Mouse (Mus musculus) adrenal gland (tissue): Measurements from ENCODE around the gene Rad17.

Source experiments
- intact Hi-C: fragments of 180-260 bp; cut with DNase I; formaldehyde crosslinking; loops from one replicate; pipeline ENCODE4 v1.15.1; 2025
- long read RNA-seq, 2 experiments: library from polyadenylated mRNA; unstranded; transcript quantifications; one replicate each; pipeline ENCODE4 v2.0.0; 2020; ENCODE audit warnings: borderline replicate concordance in 1 of 2; ENCODE audit not compliant: insufficient replicate concordance in 1 of 2

Gene Rad17
- long read RNA-seq, experiment 1, partial matches to known transcripts, result 8 of 13 reads
- long read RNA-seq, experiment 1, other reads (novel, unspliced or antisense), result 1 of 13 reads
- long read RNA-seq, experiment 2, partial matches to known transcripts, result 29 of 34 reads
- long read RNA-seq, experiment 2, other reads (novel, unspliced or antisense), result 1 of 34 reads

DNA sequence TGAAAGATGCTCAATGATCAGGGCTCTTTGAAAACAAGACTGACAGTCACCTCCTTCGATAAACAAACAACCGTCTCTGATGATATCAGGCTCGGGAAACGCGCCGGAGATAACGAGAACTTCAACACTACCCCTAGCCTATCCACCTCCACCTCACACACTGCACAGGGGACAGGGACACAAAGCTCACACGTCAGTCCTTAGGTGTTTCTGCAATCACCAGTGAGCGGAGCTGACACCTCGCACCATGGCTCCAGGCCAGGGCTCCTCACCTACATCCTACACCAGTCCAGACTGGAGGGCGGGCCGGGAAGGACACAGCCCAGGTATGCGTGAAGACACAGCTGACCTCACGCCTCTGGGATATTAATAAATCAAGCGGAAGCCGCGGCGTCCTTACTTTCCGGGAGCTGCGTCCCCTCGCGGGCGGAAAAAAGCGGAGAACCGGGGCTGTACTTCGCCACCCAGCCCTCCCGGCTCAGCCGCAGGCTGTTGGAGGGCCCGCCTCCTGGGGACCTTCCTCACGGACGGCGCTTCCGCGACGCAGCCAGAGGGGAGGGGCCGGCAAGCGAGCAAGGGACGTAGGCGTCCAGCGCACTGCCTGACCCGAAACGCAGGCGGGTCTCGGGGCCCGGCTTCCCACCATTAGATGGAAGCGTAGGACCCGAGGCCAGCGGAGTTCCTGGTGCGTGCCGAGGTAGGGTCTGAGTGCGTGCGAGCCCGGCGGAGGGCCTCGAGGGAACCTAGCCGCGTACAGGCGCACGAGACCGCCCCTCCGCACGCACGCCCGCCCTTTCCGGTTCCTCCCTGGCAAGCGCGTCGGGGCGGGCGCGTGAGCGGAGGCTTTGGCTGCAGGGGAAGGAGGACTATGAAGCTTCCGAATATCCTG is at the start of gene Rad17, which contains the start of gene Ak6:
Gene Rad17, minus strand, starts transcription at position 502 of the 889 bp plus-strand sequence.
Gene Ak6, plus strand, starts transcription at position 430 of the 889 bp plus-strand sequence.
- intact Hi-C loops, result loop anchor here (5.0 to 10.0 kb wide), 2 partner anchors 158 to 546 kb away; partner anchors contain the start of genes Bdp1, Gtf2h2 and Serf1

- intact Hi-C loops, result no loop called here
Observed at GRCm38 (mm10) chr13:100698866-100699265, 48.0 kb upstream of the Rad17 start.

DNA sequence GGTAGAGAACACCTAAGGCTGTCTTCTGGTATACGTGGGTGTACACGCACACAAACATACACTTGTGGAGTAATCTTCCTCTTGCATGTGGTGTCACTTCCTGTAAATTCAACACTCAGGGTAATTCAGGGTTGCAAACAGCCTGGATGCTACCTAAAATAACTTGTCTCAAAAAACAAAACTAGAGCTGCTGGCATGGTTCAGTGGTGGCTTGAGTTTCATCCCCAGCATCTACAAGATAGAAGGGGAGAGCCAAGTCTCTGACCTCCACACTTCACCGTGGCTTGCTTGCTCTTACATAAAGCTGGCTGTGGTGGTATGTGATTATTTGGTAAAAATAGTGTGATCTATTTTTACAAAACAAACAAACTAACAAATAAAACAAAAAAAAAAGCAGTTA is 46.7 kb upstream of the Rad17 start:
- intact Hi-C loops, result no loop called here

GRCm38 (mm10) chr13:100687513-100687912 is 36.7 kb upstream of the Rad17 start:
- intact Hi-C loops, result no loop called here

- intact Hi-C loops, result no loop called here
Observed at GRCm38 (mm10) chr13:100684355-100684754, 33.5 kb upstream of the Rad17 start.

DNA sequence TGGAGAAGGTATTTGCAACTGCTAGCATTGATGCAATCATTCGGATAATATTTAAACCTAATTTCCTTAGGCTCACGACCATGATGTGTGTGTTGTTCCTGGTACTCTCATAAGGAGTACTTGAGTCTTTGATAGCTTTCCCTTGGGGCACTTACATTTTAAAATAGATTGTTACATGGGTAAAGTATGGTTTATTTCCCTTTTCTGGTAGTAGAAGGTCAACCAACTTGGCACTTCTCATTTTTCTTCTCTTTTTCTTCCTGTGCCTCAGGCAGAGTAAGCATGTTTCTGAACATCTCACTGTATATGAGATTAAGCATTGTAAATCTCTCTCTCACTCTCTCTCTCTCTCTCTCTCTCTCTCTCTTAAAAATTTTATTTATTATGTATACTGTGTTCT is 32.0 kb upstream of the Rad17 start:
- intact Hi-C loops, result no loop called here

DNA sequence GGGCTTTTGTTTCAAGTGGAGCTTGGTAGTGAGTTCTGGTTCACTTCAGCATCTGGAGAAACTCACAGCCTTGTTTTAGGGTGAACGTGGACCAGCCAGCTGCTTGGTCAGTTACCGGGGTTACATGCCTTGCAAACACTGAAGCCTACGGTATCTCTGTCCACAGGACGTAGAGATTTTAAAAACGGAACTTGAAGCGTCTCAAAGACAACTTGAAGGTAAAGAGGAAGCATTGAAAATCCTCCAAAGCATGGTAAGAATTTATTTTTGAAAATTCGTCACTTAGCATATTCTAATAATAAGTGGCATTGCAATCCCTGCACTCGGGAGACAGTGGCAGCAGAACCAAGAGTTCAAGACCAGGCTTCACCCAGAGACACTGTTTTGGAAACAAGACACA is 30.8 kb upstream of the Rad17 start:
- intact Hi-C loops, result no loop called here

DNA sequence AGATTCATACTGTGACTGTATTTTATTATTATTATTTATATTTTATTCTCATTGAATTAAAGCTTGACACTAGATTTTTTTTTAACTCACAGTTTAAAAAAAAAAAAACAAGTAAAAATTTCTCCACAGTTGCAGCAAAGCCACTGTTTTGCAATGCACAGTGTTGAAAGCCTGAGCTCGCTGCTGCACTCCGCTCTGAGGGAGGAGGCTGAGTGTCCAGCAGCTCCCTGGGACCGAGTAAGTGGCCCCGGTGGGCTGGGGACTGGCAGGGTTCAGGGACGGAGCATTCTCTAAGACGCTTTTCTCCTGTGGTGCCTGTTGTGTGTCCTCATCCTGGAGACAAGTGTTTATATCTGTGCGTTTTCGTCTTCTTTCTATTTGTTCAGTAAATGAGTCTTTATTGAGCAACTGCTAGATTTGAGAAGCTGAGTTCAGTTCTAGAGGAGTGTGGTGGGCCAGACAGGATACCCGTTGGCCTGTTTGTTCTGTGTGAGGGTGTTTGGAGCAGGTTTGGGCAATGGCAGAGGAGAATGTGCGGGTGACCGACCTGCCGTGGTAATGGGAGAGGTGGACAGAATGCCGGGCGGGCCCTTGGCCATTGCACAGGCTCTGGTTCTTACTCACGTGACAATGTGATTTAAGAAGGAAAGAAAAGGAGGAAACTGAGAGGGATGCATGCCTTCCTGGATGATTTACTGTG is 25.2 kb upstream of the Rad17 start:
- intact Hi-C loops, result no loop called here

DNA sequence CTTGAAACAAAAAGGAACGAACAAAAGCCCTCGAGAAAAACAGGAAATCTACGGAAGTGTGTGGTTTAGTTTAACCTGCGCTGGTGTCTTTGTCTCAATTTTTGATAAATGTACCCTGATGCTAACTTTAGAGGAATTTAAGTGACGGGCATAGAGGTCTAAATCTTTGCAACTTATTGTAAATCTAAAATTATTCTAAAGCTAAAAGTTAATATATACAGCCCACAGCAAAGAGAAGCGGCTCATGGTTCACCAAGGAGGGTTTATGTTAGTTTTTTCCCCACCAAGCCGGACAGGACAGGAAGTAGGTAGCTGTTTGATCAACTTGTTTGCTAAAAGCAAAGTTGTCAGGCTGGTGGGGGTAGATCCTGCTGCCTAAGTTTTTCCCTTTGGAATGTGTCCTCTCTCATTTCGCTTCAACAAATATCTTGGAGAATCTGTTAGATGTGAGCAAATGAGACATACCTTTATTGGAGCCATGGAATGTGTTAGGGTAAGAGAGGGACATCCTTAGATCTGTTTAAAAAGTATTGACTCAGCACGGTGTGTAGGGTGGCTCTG is 19.4 kb upstream of the Rad17 start:
- intact Hi-C loops, result no loop called here

DNA sequence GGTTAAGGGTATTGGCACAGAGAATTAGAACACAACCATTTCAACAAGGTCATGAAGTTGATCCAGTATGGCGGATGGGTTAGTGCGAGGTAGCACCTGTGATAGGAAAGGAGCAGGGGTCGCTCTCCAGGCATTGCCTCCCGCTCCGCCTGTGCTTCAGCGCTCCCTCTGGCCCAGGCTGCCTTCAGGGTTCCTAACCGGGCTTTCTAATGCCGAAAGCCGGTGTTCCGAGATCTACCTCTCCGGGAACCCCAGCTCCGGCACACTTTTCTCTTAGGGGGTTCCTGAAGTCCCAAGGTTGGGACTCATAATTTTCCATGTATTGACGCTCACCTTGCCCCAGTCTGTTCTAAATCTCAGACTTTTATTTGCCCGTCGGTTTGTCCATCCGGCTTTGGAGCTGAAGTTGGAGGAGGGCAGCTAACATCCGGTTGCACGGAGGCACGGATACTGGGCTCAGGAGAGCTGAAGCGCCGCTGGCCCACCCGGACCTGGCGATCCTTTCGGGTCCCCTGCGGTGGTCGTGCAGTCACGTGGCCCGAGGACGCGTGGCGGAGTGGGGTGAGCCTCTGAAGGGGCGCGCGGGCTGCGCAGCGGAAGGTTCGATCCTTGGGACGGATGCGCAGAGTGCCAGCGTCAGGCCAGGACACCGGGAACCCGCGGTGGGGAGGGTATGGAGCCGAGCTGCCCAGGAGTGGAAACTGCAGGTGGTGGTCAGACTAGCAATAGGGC is 18.6 kb upstream of the Rad17 start, which contains the start of gene Ccdc125:
Gene Ccdc125, plus strand, starts transcription at position 427 of the 732 bp plus-strand sequence.
- intact Hi-C loops, result no loop called here

DNA sequence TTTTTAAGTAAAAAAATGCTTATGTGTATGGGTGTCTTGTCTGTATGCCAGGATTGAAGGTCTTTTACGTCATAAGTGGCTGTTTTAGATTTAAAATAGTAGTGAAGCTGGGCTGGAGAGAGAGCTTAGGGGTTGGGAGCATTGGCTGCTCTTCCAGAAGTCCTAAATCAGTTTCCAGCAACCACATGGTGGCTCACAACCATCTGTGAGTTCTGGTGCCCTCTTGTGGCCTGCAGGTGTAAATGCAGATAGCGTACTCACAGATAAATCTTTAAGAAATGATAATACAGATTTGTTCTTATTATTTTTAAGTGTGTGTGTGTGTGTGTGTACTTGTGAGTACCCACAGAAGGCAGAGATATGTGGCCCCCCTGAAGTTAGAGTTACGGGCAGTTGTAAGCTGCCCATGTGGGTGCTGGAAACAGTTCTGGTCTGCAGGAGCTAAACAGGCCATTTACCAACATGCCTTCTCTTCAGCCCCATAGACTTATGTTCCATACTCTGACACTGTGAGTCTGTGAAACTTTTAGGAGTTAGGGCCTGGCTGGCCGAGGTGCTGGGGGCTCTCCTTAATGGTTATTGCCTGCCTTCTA is 9.1 kb upstream of the Rad17 start:
- intact Hi-C loops, result loop anchor here (10.0 kb wide), 1 partner anchor 555 kb away; the partner anchor contains the start of genes Bdp1 and Serf1

GRCm38 (mm10) chr13:100658091-100658490 is 7.2 kb upstream of the Rad17 start:
- intact Hi-C loops, result loop anchor here (10.0 kb wide), 1 partner anchor 553 kb away; the partner anchor contains the start of genes Bdp1 and Serf1

- intact Hi-C loops, result loop anchor here (5.0 to 10.0 kb wide), 2 partner anchors 159 to 547 kb away; partner anchors contain the start of genes Bdp1, Gtf2h2 and Serf1
Observed at GRCm38 (mm10) chr13:100651439-100652186, 762 bp upstream of the Rad17 start, which contains the start of gene Taf9. TSS of gene Taf9 (plus strand) at chr13:100651579.

DNA sequence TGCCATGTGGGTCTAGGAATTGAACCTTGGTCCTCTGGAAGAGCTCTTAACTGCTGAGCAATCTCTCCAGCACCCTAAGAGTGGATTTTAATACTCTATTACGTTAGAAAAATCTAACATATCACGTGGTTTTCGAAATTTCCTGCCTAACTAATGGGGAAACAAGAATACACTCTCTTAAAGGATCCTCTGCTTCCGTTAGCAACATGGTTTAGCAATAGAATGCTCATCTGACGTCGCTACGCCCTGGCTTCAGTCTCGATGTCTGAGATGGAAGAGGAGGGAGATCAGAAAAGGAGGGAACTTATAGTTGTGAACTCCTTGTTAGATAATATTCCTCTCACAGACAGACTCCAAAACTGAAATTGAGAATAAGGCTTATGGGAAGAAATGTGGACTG is 2.6 kb downstream of the Rad17 start:
- intact Hi-C loops, result no loop called here

- intact Hi-C loops, result no loop called here
Observed at GRCm38 (mm10) chr13:100642471-100643209, 8.2 kb downstream of the Rad17 start.

DNA sequence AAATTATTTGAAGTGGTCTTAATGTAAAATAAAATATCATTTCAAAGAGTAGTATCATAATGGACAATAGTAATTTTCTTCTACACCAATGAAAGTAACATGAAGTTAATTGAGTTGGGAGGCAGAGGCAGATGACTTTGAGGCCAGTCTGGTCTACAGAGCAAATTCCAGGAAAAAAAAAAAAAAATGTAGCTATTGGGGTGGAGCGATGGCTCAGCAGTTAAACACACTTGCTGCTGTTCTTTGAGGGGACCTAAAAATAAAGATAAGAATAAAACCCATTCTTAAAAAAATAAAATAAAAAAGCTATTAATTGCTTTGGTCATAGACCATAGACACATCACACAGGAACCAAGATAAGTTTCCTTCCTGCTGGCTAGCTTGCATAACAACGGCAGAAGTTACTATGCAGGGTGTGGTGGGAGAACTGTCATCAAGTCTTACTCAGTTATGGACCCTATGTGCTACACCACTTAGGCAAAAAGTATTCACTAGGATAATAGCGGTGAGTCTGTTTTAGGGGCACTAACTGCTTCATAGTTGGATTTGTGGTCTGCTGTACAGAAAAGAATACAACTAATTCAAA is 16.7 kb downstream of the Rad17 start:
- intact Hi-C loops, result no loop called here

- intact Hi-C loops, result loop anchor here (10.0 kb wide), 1 partner anchor 547 kb away; no protein-coding TSS in a partner anchor
Observed at GRCm38 (mm10) chr13:100622241-100622640, 28.6 kb downstream of the Rad17 start.

GRCm38 (mm10) chr13:100617583-100617982 is 33.3 kb downstream of the Rad17 start:
- intact Hi-C loops, result loop anchor here (10.0 kb wide), 1 partner anchor 123 kb away; the partner anchor contains the start of gene Gtf2h2
